ENCODE assay signal across 8 mouse cellular contexts in the genomic region with DNA sequence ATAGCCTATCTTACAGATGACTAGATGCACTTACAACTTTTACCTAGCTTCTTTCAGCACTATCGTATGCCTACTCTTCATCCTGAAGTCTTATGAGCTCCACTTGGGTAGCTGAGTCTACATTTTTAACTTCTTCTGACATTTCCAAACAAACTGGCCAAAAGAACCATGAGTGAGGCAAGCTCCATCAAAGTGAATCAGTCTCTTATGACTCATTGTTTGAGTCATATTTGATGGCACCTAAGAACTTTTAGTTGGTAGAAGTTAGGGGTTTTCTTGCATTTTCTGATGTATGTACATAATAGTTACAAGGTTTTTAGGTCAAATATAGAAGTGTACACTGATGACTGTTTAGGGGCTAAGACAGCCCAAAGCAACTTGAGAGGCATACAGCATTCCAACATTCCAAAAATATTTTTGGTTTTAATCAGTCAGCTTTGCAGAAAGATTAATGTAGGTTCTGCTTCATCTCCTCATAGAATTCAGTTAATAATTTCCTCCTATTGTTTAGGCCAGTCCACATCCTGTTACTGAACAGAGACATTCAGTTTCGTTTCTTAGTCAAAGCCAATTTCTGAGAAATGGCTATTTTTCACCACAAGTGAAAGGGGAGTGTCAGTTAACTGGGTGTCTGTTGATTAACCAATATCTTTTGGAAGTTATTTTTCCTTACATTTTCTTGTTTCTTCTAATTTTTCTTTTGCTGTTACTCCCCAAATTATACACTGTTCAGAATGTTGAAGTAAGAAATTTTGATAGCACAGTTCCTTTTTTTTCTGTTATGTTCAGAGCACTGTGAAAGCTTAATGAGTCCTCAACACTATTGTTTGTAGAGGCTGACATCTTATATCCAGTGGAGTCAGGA. TPM values are rescaled to one million over a fixed set of nuclear protein-coding genes. Genes with fewer than 3 reads are reported as not detected.
A peak's percentile ranks its signal among the peaks of the same experiment; 100 is the strongest.
DNase-seq lines count a peak whose midpoint lies in the region; ATAC-seq and TF ChIP-seq lines count a peak whose summit lies in the region.
"Had no signal": no experiment of that assay in that cellular context is flagged by ENCODE, and none has a peak within 500 bp of the region (broad histone marks: within the 10 kb centered on the region; RNA-seq: fewer than 3 reads in every experiment).

No protein-coding gene starts in this region.

- H3K4me1 ChIP-seq in liver, embryonic 12.5 days, result no peaks in the 10 kb centered on the region
- no peaks in the 10 kb centered on the region for H3K4me1 ChIP-seq in G1E (ENCODE audit: insufficient read depth, low read depth, low read length)
- no peaks in the 10 kb centered on the region for H3K4me1 ChIP-seq in hindbrain, embryonic 11.5 days (replicated peaks; ENCODE audit: control insufficient read depth, insufficient read depth, low read length)

- H3K36me3 ChIP-seq in liver, embryonic 12.5 days, result no peaks in the 10 kb centered on the region
- H3K36me3 ChIP-seq in G1E (replicated peaks), result no peaks in the 10 kb centered on the region
- H3K36me3 ChIP-seq in hindbrain, embryonic 11.5 days (ENCODE audit: control insufficient read depth, insufficient read depth, low read length), result no peaks in the 10 kb centered on the region

- no peak overlapping the region for H3K4me3 ChIP-seq in liver, embryonic 12.5 days
- no peak overlapping the region for H3K4me3 ChIP-seq in G1E (ENCODE audit: low read depth, low read length)
- H3K4me3 ChIP-seq in hindbrain, embryonic 11.5 days (ENCODE audit: low read depth, low read length), result no peak overlapping the region

- WGBS in liver, embryonic 12.5 days (ENCODE audit: insufficient replicate concordance), result 47% methylated on average over 2 of the region's 2 CpGs
- 77% methylated on average over 2 of the region's 2 CpGs for WGBS in hindbrain, embryonic 11.5 days

- H3K4me2 ChIP-seq in liver, embryonic 12.5 days, result no peak overlapping the region
- H3K4me2 ChIP-seq in hindbrain, embryonic 11.5 days (replicated peaks; ENCODE audit: low read depth, low read length), result no peak overlapping the region

- no peak overlapping the region for H3K27ac ChIP-seq in liver, embryonic 12.5 days
- no peak overlapping the region for H3K27ac ChIP-seq in hindbrain, embryonic 11.5 days (ENCODE audit: low read depth, low read length)

- no peak for DNase-seq in liver
- no peak for DNase-seq in G1E (ENCODE audit: low spot score)
- DNase-seq in hindbrain, embryonic 11.5 days (ENCODE audit: low spot score), result no peak
- no peak for DNase-seq in left cerebral cortex, adult 18-20 months (ENCODE audit: low spot score in 2 of 2)
- DNase-seq: forebrain, postnatal 0 days had no signal

- no peaks in the 10 kb centered on the region for H3K27me3 ChIP-seq in liver, embryonic 12.5 days (replicated peaks)
- no peaks in the 10 kb centered on the region for H3K27me3 ChIP-seq in G1E (ENCODE audit: insufficient read depth, low read length)
- H3K27me3 ChIP-seq in hindbrain, embryonic 11.5 days (ENCODE audit: control insufficient read depth, insufficient read depth, low read length), result no peaks in the 10 kb centered on the region

- ATAC-seq in liver, embryonic 12.5 days, result peak; percentile 36; the same call in 1 of the 2 replicates
- peak; percentile 28; the same call in 1 of the 2 replicates for ATAC-seq in G1E (ENCODE audit: extremely low read depth, insufficient number of reproducible peaks, low FRiP score, poor library complexity, severe bottlenecking)
- ATAC-seq in common myeloid progenitor, adult 5-6 weeks (replicated peaks; ENCODE audit: low read depth, poor library complexity, severe bottlenecking), result peak; percentile 85
- ATAC-seq in megakaryocyte progenitor cell, adult 5-6 weeks (replicated peaks; ENCODE audit: poor library complexity), result peak; percentile 90
- no peak for ATAC-seq in hindbrain, embryonic 11.5 days (ENCODE audit: low FRiP score)
- ATAC-seq: forebrain, postnatal 0 days had no signal

- TF ChIP-seq CTCF in G1E (IDR thresholded peaks at IDR 0.05; ENCODE audit: low read depth, low read length), result no peak

- no peak overlapping the region for H3K9ac ChIP-seq in liver, embryonic 12.5 days
- no peak overlapping the region for H3K9ac ChIP-seq in hindbrain, embryonic 11.5 days (ENCODE audit: low read depth, low read length)
- H3K9ac ChIP-seq: forebrain, postnatal 0 days had no signal

- no peaks in the 10 kb centered on the region for H3K9me3 ChIP-seq in liver, embryonic 12.5 days (replicated peaks)
- no peaks in the 10 kb centered on the region for H3K9me3 ChIP-seq in G1E (replicated peaks)
- H3K9me3 ChIP-seq in hindbrain, embryonic 11.5 days (ENCODE audit: control insufficient read depth, low read length), result no peaks in the 10 kb centered on the region; the same call in 1 of the 2 replicates

RNA-seq across cellular contexts. Expression of a gene that starts 21.4 kb away (rescaled TPM):
- polyA plus RNA-seq in liver, embryonic 12.5 days (2016; fragmentation: Nextera tagmentation; extraction: Ambion mirVana), result 0.29 and 0.60 TPM in 2 replicates
- total RNA-seq in G1E (2014; fragmentation: Nextera tagmentation), result 0.23 TPM in 1 of 2 replicates, not detected in the other
- total RNA-seq in G1E (2017), result not detected in 2 replicates
- not detected in 2 replicates for polyA plus RNA-seq in G1E (2012)
- total RNA-seq in common myeloid progenitor, adult 5-6 weeks (2017), result 63.0 and 70.0 TPM in 2 replicates
- 17.0 and 19.5 TPM in 2 replicates for total RNA-seq in megakaryocyte progenitor cell, adult 5-6 weeks (2015)
- 30.7 and 44.4 TPM in 2 replicates for total RNA-seq in megakaryocyte progenitor cell, adult 5-6 weeks (2017)
- not detected in 2 replicates for polyA plus RNA-seq in hindbrain, embryonic 11.5 days (2014; fragmentation: Nextera tagmentation; extraction: Ambion mirVana)
- 1 to 10 TPM in 1 of 2 experiments, under 1 TPM in 1; 0.98 to 2.8 TPM for total RNA-seq in left cerebral cortex, adult 18-20 months (2021)
- polyA plus RNA-seq: forebrain, postnatal 0 days had no signal

Comparison
In these comparisons a context has a peak if more than half of its experiments do, and no peak if none do; other contexts are left out.
1. RNA of a gene that starts 21.4 kb away (total RNA-seq): 63.0 to 70.0 TPM in common myeloid progenitor, adult 5-6 weeks and 17.0 to 44.4 TPM in megakaryocyte progenitor cell, adult 5-6 weeks; 0.98 to 2.8 TPM in left cerebral cortex, adult 18-20 months and 0.23 TPM in G1E; every median in the first group is over 4 times any median in the second.